Mouse (Mus musculus): ENCODE data around the gene A330070K13Rik. TPM values are rescaled to one million over a fixed set of nuclear protein-coding genes. Genes with fewer than 3 reads are reported as not detected.

A330070K13Rik gene
- not detected in 2 replicates for polyA plus RNA-seq (2015; fragmentation: Nextera tagmentation; extraction: Ambion mirVana)

GRCm38 (mm10) chr5:130384222-130384912 lies at the start of gene A330070K13Rik:
Gene A330070K13Rik, minus strand, starts transcription at chr5:130384631.
- H3K27me3 ChIP-seq (ENCODE audit: control insufficient read depth, insufficient read depth, low read length): no peaks in the 10 kb centered on the region
- H3K9me3 ChIP-seq (replicated peaks; ENCODE audit: control insufficient read depth, low read length): no peaks in the 10 kb centered on the region
- no peak within 1 kb of the TSS for H3K27ac ChIP-seq (ENCODE audit: low read length)
- no peak within 1 kb of the TSS for H3K9ac ChIP-seq (ENCODE audit: low read length)
- no peaks in the 10 kb centered on the region for H3K36me3 ChIP-seq (ENCODE audit: control insufficient read depth, insufficient read depth)
- 11% methylated on average over 13 of the region's 13 CpGs for WGBS
- ATAC-seq (replicated peaks; ENCODE audit: extremely low read depth, insufficient read depth, low FRiP score): no peak
- H3K4me3 ChIP-seq (ENCODE audit: low read length): no peak within 1 kb of the TSS
- no peaks in the 10 kb centered on the region for H3K4me1 ChIP-seq (ENCODE audit: control insufficient read depth, insufficient read depth, low read length)
- peak within 1 kb of the TSS; percentile 33; the same call in 1 of the 2 replicates for H3K4me2 ChIP-seq (ENCODE audit: low read depth, low read length)

- Histone ChIP-seq H3K27me3 (ENCODE audit: control insufficient read depth, insufficient read depth, low read length) (no peaks in the 10 kb centered on the region), H3K36me3 (ENCODE audit: control insufficient read depth, insufficient read depth) (no peaks in the 10 kb centered on the region), H3K27ac (ENCODE audit: low read length) (no peak overlapping the region), H3K4me2 (ENCODE audit: low read depth, low read length) (no peak overlapping the region), H3K4me3 (ENCODE audit: low read length) (no peak overlapping the region), H3K9me3 (replicated peaks; ENCODE audit: control insufficient read depth, low read length) (peaks cover 19% of the 10 kb centered on the region), H3K4me1 (ENCODE audit: control insufficient read depth, insufficient read depth, low read length) (no peaks in the 10 kb centered on the region), H3K9ac (ENCODE audit: low read length) (no peak overlapping the region)
- WGBS: 84% methylated on average over 17 of the region's 17 CpGs
- ATAC-seq (replicated peaks; ENCODE audit: extremely low read depth, insufficient read depth, low FRiP score): no peak
Observed at GRCm38 (mm10) chr5:130411516-130411915, 27.1 kb upstream of the A330070K13Rik start.

- Histone ChIP-seq H3K4me3 (ENCODE audit: low read length) (no peak overlapping the region), H3K4me2 (ENCODE audit: low read depth, low read length) (no peak overlapping the region), H3K27me3 (ENCODE audit: control insufficient read depth, insufficient read depth, low read length) (no peaks in the 10 kb centered on the region), H3K9ac (ENCODE audit: low read length) (no peak overlapping the region), H3K4me1 (ENCODE audit: control insufficient read depth, insufficient read depth, low read length) (no peaks in the 10 kb centered on the region), H3K36me3 (ENCODE audit: control insufficient read depth, insufficient read depth) (no peaks in the 10 kb centered on the region), H3K9me3 (replicated peaks; ENCODE audit: control insufficient read depth, low read length) (peaks cover 19% of the 10 kb centered on the region), H3K27ac (ENCODE audit: low read length) (no peak overlapping the region)
- no peak for ATAC-seq (replicated peaks; ENCODE audit: extremely low read depth, insufficient read depth, low FRiP score)
- WGBS: 92% methylated on average over 6 of the region's 6 CpGs
Observed at GRCm38 (mm10) chr5:130409706-130410105, 25.3 kb upstream of the A330070K13Rik start.

- Histone ChIP-seq H3K4me2 (ENCODE audit: low read depth, low read length) (no peak overlapping the region), H3K27ac (ENCODE audit: low read length) (no peak overlapping the region), H3K9me3 (replicated peaks; ENCODE audit: control insufficient read depth, low read length) (peaks cover 10% of the 10 kb centered on the region), H3K9ac (ENCODE audit: low read length) (no peak overlapping the region), H3K4me3 (ENCODE audit: low read length) (no peak overlapping the region), H3K27me3 (ENCODE audit: control insufficient read depth, insufficient read depth, low read length) (no peaks in the 10 kb centered on the region), H3K36me3 (ENCODE audit: control insufficient read depth, insufficient read depth) (no peaks in the 10 kb centered on the region), H3K4me1 (ENCODE audit: control insufficient read depth, insufficient read depth, low read length) (no peaks in the 10 kb centered on the region)
- no peak for ATAC-seq (replicated peaks; ENCODE audit: extremely low read depth, insufficient read depth, low FRiP score)
- 32% methylated on average over 1 of the region's 1 CpGs for WGBS
Observed at GRCm38 (mm10) chr5:130405201-130405600, 20.8 kb upstream of the A330070K13Rik start.

- no peak for ATAC-seq (replicated peaks; ENCODE audit: extremely low read depth, insufficient read depth, low FRiP score)
- WGBS: 86% methylated on average over 8 of the region's 8 CpGs
- H3K27me3 ChIP-seq (ENCODE audit: control insufficient read depth, insufficient read depth, low read length): no peaks in the 10 kb centered on the region
Observed at GRCm38 (mm10) chr5:130400136-130400917, 15.9 kb upstream of the A330070K13Rik start.

GRCm38 (mm10) chr5:130395142-130395541 lies 10.7 kb upstream of the A330070K13Rik start:
- peaks cover 2% of the 10 kb centered on the region; the same call in 1 of the 2 replicates for H3K9me3 ChIP-seq (replicated peaks; ENCODE audit: control insufficient read depth, low read length)
- H3K27me3 ChIP-seq (ENCODE audit: control insufficient read depth, insufficient read depth, low read length): no peaks in the 10 kb centered on the region
- no peaks in the 10 kb centered on the region for H3K4me1 ChIP-seq (ENCODE audit: control insufficient read depth, insufficient read depth, low read length)
- no peak overlapping the region for H3K27ac ChIP-seq (ENCODE audit: low read length)
- no peaks in the 10 kb centered on the region for H3K36me3 ChIP-seq (ENCODE audit: control insufficient read depth, insufficient read depth)
- no peak for ATAC-seq (replicated peaks; ENCODE audit: extremely low read depth, insufficient read depth, low FRiP score)
- H3K9ac ChIP-seq (ENCODE audit: low read length): no peak overlapping the region
- 66% methylated on average over 6 of the region's 6 CpGs for WGBS
- H3K4me3 ChIP-seq (ENCODE audit: low read length): no peak overlapping the region
- H3K4me2 ChIP-seq (ENCODE audit: low read depth, low read length): no peak overlapping the region

More at GRCm38 (mm10) chr5:130400136-130400917, 15.9 kb upstream of the A330070K13Rik start:
- Histone ChIP-seq H3K4me1 (ENCODE audit: control insufficient read depth, insufficient read depth, low read length) (no peaks in the 10 kb centered on the region), H3K9me3 (replicated peaks; ENCODE audit: control insufficient read depth, low read length) (peaks cover 8% of the 10 kb centered on the region), H3K4me2 (ENCODE audit: low read depth, low read length) (no peak overlapping the region), H3K27ac (ENCODE audit: low read length) (no peak overlapping the region), H3K9ac (ENCODE audit: low read length) (no peak overlapping the region), H3K36me3 (ENCODE audit: control insufficient read depth, insufficient read depth) (no peaks in the 10 kb centered on the region), H3K4me3 (ENCODE audit: low read length) (no peak overlapping the region)

- Histone ChIP-seq H3K4me1 (ENCODE audit: control insufficient read depth, insufficient read depth, low read length) (no peaks in the 10 kb centered on the region), H3K36me3 (ENCODE audit: control insufficient read depth, insufficient read depth) (no peaks in the 10 kb centered on the region), H3K27me3 (ENCODE audit: control insufficient read depth, insufficient read depth, low read length) (no peaks in the 10 kb centered on the region), H3K27ac (ENCODE audit: low read length) (no peak overlapping the region), H3K4me3 (ENCODE audit: low read length) (no peak overlapping the region), H3K9me3 (replicated peaks; ENCODE audit: control insufficient read depth, low read length) (peaks cover 2% of the 10 kb centered on the region; the same call in 1 of the 2 replicates), H3K4me2 (ENCODE audit: low read depth, low read length) (no peak overlapping the region), H3K9ac (ENCODE audit: low read length) (no peak overlapping the region)
- 63% methylated on average over 8 of the region's 8 CpGs for WGBS
- ATAC-seq (replicated peaks; ENCODE audit: extremely low read depth, insufficient read depth, low FRiP score): no peak
Observed at GRCm38 (mm10) chr5:130394386-130394785, 10.0 kb upstream of the A330070K13Rik start.

- H3K9me3 ChIP-seq (replicated peaks; ENCODE audit: control insufficient read depth, low read length): peaks cover 2% of the 10 kb centered on the region; the same call in 1 of the 2 replicates
- ATAC-seq (replicated peaks; ENCODE audit: extremely low read depth, insufficient read depth, low FRiP score): no peak
- 43% methylated on average over 8 of the region's 8 CpGs for WGBS
- no peak overlapping the region for H3K4me3 ChIP-seq (ENCODE audit: low read length)
- no peaks in the 10 kb centered on the region for H3K27me3 ChIP-seq (ENCODE audit: control insufficient read depth, insufficient read depth, low read length)
- H3K36me3 ChIP-seq (ENCODE audit: control insufficient read depth, insufficient read depth): no peaks in the 10 kb centered on the region
- H3K27ac ChIP-seq (ENCODE audit: low read length): no peak overlapping the region
- no peaks in the 10 kb centered on the region for H3K4me1 ChIP-seq (ENCODE audit: control insufficient read depth, insufficient read depth, low read length)
- no peak overlapping the region for H3K9ac ChIP-seq (ENCODE audit: low read length)
- H3K4me2 ChIP-seq (ENCODE audit: low read depth, low read length): no peak overlapping the region
Observed at GRCm38 (mm10) chr5:130393618-130394355, 9.4 kb upstream of the A330070K13Rik start.

All from heart, embryonic 16.5 days (tissue).